Mouse (Mus musculus) kidney, postnatal 10 days (tissue): ENCODE results near the gene Nedd8.

ENCODE experiments used
- DNase-seq: peaks from one replicate; pipeline ENCODE4 v3.0.0; 2021; ENCODE audit warnings: mixed read lengths

Gene Nedd8

GRCm38 (mm10) chr14:55613346-55613745 is 58.6 kb downstream of the Nedd8 start:
- no peak for DNase-seq
